Mouse (Mus musculus): ENCODE data around the gene Stac2.

Stac2 gene

DNA sequence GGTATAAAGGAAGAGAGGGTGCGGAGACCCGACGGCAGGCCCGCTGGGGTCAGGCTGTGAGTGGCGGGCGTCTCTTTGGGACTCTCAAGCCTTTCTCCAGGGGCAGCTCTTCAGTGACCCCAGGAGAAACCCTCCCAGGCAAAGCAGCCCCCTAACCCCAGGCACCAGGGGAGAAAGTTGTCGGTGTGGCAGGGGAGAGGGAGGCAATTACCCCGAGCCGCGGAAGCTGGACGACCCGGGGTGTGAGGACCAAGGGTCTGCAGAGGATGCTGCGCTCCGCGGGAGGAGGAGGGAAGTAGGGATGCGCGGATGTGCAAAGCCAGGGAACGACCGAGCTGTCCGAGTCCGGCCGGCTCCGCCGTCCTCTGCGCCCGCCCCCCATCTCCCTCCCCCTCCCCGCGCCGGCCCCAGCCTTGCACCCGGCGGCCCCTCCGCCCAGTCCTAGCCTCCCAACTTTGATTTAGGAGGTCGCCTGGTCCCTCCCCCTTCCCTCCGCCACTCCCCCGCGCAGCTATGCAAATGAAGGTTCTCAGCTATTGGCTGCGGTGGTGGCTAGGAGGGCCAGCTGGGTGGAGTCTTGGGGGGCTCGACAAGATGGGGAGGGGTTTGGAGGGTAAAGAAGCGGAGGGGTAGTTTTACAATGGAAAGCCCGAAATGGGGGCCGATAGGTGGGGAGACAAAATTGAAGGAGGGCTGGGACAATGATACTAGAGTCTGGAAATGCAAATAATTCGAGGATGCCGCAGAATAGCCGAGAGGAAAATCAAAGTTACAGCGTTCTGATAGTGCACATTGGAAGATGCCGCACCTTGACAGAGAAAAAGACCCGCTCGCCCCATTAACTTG, at the start of gene Stac2:
Gene Stac2 (minus strand): TSS at position 474 of the 846 bp plus-strand sequence.
- DNase-seq (ENCODE audit: inconsistent ontology term) = peak; percentile 94

- no peak for DNase-seq (ENCODE audit: inconsistent ontology term)
Observed at GRCm38 (mm10) chr11:98101332-98101731, 48.1 kb upstream of the Stac2 start.

- no peak for DNase-seq (ENCODE audit: inconsistent ontology term)
Observed at GRCm38 (mm10) chr11:98090583-98090982, 37.3 kb upstream of the Stac2 start.

DNA sequence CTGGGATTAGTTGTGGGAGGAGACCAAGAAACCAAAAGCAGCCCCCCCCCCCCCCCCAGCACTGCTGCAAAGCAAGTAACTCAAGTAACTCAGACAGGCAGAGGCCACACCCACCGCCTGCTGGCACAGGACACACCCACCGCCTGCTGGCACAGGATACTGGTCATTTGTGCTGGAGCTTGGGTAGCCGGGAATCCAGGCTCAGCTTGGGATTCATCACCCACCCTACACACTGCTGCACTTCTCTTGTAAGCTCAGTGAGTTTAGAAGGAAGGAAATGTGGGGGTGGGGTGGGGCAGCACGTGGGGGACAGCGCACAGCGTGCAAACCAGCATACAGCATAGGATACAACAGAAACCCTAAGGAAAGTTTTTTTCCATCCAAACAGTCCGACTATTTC, 35.0 kb upstream of the Stac2 start:
- DNase-seq (ENCODE audit: inconsistent ontology term) = peak; percentile 32

DNA sequence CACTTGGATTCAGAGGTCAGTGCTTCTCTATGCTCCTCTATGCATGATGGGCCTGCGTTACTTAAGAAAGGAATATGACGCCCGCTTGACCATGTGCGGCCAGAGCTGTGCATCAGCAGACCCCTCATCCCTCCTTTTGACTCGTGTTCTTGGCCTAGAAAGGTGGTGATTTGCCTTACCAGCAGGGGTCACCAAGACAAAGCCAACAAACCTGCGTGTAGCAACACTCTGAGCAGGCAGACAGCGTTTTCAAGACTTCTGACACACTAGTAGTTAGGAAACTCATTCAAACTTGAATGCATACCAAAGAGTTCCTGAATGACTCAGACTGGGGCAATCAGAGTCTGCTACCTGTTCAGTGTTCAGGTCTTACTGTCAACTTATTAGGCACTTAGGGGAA, 33.3 kb upstream of the Stac2 start:
- no peak for DNase-seq (ENCODE audit: inconsistent ontology term)

GRCm38 (mm10) chr11:98086141-98086540, 32.9 kb upstream of the Stac2 start:
- DNase-seq (ENCODE audit: inconsistent ontology term) = no peak

GRCm38 (mm10) chr11:98082745-98083144, 29.5 kb upstream of the Stac2 start:
- no peak for DNase-seq (ENCODE audit: inconsistent ontology term)

GRCm38 (mm10) chr11:98080450-98080849, 27.2 kb upstream of the Stac2 start:
- DNase-seq (ENCODE audit: inconsistent ontology term) = no peak

- DNase-seq (ENCODE audit: inconsistent ontology term) = no peak
Observed at GRCm38 (mm10) chr11:98077086-98077485, 23.8 kb upstream of the Stac2 start.

DNA sequence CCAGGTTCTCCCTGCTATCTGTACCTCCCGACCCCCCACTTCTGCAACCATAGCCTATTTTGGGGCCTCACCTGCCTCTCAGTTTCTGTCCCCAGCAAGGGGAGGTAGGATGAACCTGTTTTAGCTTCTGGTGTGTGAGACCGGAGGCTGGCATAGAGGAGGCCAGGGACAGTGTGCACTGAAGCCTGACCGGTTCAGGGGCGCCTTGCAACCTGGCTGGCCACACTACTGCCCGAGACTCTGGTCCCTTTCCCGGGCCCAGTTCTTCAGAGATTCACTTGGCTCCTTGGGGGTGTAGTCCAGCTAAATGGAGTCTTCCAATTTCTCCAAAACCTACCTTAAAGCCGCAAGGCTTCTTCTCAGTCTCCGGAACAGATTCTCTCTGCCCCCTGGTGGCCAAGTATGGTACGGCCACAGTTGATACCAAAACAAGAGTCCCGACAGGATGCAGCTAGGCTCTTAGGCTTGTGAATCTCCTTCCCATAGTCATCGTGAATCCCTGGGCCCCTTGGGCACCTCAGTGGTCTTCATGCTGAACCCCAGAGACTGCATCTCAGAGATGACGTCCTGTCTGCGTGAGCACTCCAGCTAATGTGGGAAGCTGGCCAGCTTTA, 22.0 kb upstream of the Stac2 start:
- DNase-seq (ENCODE audit: inconsistent ontology term) = peak; percentile 68

GRCm38 (mm10) chr11:98073442-98073841, 20.2 kb upstream of the Stac2 start:
- DNase-seq (ENCODE audit: inconsistent ontology term) = no peak

- DNase-seq (ENCODE audit: inconsistent ontology term) = no peak
Observed at GRCm38 (mm10) chr11:98067255-98067654, 14.0 kb upstream of the Stac2 start.

GRCm38 (mm10) chr11:98066201-98066600, 12.9 kb upstream of the Stac2 start:
- DNase-seq (ENCODE audit: inconsistent ontology term) = no peak

- DNase-seq (ENCODE audit: inconsistent ontology term) = peak; percentile 83
Observed at GRCm38 (mm10) chr11:98061904-98062562, 8.8 kb upstream of the Stac2 start.

DNA sequence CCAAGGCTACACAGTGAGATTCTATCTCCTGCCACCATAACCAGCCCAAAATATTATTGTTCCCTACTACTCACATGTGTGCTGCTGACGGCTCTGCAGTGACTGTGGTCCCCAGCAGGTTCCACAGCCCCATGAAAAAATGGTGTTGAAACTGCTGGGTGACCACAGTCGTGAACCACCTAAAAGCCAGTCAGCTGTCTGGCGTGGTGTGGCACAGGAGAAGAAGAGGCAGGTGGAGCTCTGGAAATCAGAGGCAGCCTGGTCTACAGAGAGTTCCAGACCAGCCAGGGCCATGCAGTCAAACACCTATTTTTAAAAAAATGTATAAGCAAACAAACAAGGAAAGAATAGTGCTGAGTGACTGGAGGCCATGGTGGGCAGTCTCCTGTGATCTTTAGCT, 8.2 kb upstream of the Stac2 start:
- DNase-seq (ENCODE audit: inconsistent ontology term) = no peak

GRCm38 (mm10) chr11:98060104-98060692, 6.9 kb upstream of the Stac2 start:
- no peak for DNase-seq (ENCODE audit: inconsistent ontology term)

- DNase-seq (ENCODE audit: inconsistent ontology term) = peak; percentile 77
Observed at GRCm38 (mm10) chr11:98059662-98060061, 6.4 kb upstream of the Stac2 start.

- peak; percentile 64 for DNase-seq (ENCODE audit: inconsistent ontology term)
Observed at GRCm38 (mm10) chr11:98057998-98058397, 4.7 kb upstream of the Stac2 start.

- DNase-seq (ENCODE audit: inconsistent ontology term) = peak; percentile 72
Observed at GRCm38 (mm10) chr11:98057466-98057865, 4.2 kb upstream of the Stac2 start.

DNA sequence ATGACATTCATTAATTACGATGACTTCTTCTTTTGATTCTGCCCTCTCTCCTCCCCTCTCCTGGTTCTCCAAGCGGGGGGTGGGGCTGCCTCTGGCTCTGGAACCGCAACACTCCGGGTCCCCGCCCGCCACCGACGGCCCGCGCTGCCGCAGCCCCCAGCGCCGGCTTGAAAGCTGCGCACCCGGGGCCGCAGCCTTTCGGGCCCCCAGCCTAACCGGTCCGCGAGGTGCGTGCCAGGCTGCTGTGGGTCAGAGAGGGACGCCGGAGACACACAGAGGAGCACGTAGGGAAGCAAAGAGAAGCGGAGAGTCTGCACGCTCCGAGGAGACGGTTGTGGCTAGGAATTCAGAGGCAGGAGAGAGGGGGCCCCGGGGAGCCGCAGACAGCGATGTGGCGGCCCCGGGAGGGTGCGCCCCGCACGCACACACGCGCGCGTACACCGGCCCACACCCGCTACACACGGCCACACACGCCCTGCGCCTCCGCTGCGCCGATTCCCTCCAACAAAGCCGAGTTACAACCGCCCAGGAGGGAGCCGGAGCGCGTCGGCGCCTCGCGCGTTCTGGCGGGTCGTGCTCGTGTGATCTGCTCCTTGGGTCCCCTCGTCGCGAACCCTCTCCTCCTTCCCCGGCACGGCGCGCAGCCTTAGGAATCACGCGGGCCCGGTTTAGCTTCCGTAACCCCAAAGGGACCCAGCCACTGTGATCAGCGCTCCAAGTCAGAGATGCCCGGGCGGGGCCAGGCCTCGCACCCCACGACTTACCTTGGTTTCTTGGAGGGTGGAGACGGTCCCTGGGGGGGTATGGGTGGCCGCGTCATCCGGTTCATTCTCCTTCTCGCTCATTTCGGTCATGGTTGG, 903 bp downstream of the Stac2 start:
- DNase-seq (ENCODE audit: inconsistent ontology term) = peak; percentile 83

DNA sequence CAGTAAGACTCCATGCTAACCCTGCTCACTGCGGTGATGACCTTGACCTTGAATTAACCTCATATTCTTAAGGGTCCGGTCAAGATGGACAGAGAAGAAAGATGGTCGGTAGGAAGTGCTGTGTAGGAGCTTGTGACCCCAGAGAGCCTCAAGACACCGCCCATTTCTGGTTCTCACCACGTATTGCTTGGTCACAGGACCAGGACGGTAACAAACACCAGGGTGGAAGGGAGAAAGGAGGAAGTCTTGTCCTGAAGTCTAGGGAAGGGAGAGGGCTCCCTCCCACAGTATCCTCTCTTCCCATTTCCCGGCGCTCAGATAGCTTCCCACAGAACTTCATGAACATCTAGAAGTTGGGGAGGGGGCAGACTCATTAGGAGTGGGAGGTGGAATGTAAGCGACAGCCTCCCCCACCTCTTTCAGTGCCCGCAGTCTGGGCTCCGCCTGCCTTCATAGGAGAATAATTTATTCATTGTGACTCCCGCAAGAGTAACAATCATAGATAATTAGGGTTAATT, 1.6 kb downstream of the Stac2 start:
- DNase-seq (ENCODE audit: inconsistent ontology term) = no peak

Data from Muller cell, postnatal 12 days (primary cell).